Mouse (Mus musculus) ES-E14 (cell line): Measurements from ENCODE around the gene Trim59. TPM values are rescaled to one million over a fixed set of nuclear protein-coding genes. Genes with fewer than 3 reads are reported as not detected.

ENCODE experiments used
- DNase-seq: peaks from one replicate; pipeline ENCODE4 v3.0.0-alpha.2; 2013; ENCODE audit warnings: low read depth, low spot score
- H3K27ac ChIP-seq: 2 replicates; pipeline ENCODE4 v1.5.1; 2012; ENCODE audit warnings: low read depth, mild to moderate bottlenecking, low read length, moderate library complexity, mixed read lengths; ENCODE audit not compliant: poor library complexity, insufficient read depth, severe bottlenecking
- H3K36me3 ChIP-seq: 2 replicates; pipeline ENCODE4 v1.6.1; 2012; ENCODE audit warnings: mild to moderate bottlenecking, low read length, moderate library complexity, mixed read lengths; ENCODE audit not compliant: control insufficient read depth, poor library complexity, insufficient read depth, severe bottlenecking
- H3K4me1 ChIP-seq, 2 experiments: fragments of 150-350 bp in 1 of 2; sonication (generic) in 1 of 2; 2 replicates each; pipeline ENCODE4 v1.6.1; 2012; ENCODE audit warnings: low read length in 2 of 2, mild to moderate bottlenecking in 1 of 2, mixed read lengths in 1 of 2; ENCODE audit not compliant: control insufficient read depth in 2 of 2, insufficient read depth in 2 of 2, poor library complexity in 1 of 2
- H3K4me3 ChIP-seq, 2 experiments: fragments of 150-350 bp in 1 of 2; sonication (generic) in 1 of 2; 2 replicates each; pipeline ENCODE4 v1.5.1; 2012; ENCODE audit warnings: low read length in 2 of 2, low read depth in 1 of 2, mild to moderate bottlenecking in 1 of 2, mixed read lengths in 1 of 2; ENCODE audit not compliant: insufficient read depth in 1 of 2, poor library complexity in 1 of 2, severe bottlenecking in 1 of 2
- H3K9ac ChIP-seq: 2 replicates; pipeline ENCODE4 v1.6.1; 2012; ENCODE audit warnings: low read depth, mild to moderate bottlenecking, low read length, mixed read lengths; ENCODE audit not compliant: poor library complexity, insufficient read depth, severe bottlenecking
- H3K9me3 ChIP-seq: fragments of 150-350 bp; sonication (generic); 2 replicates; pipeline ENCODE4 v1.6.1; 2012; ENCODE audit warnings: low read depth, mild to moderate bottlenecking, low read length; ENCODE audit not compliant: control insufficient read depth, insufficient read depth
- CHD2 ChIP-seq: IDR thresholded peaks from 2 replicates; pipeline ENCODE4 v1.6.1; 2014; ENCODE audit warnings: mild to moderate bottlenecking, low read depth, low read length, inconsistent platforms
- HCFC1 ChIP-seq: IDR thresholded peaks from 2 replicates; pipeline ENCODE4 v1.6.1; 2012; ENCODE audit warnings: low read length, inconsistent platforms, borderline replicate concordance; ENCODE audit not compliant: insufficient read depth
- MAFK ChIP-seq: IDR thresholded peaks from 2 replicates; pipeline ENCODE4 v1.6.1; 2014; ENCODE audit warnings: mild to moderate bottlenecking, low read depth, low read length, inconsistent platforms; ENCODE audit not compliant: insufficient read depth
- ZC3H11A ChIP-seq: IDR thresholded peaks from 2 replicates; pipeline ENCODE4 v1.6.1; 2012; ENCODE audit warnings: low read depth, mild to moderate bottlenecking, inconsistent platforms, low read length, borderline replicate concordance
- ZNF384 ChIP-seq: IDR thresholded peaks from 2 replicates; pipeline ENCODE4 v1.6.1; 2012; ENCODE audit warnings: low read depth, low read length, inconsistent platforms
- in situ Hi-C, 2 experiments: fragments of 600-800 bp; cut with MboI; formaldehyde crosslinking; loops; one replicate each; pipeline ENCODE4 v1.15.1; 2025; ENCODE audit warnings: low sequenced_read_pairs in 2 of 2, inconsistent platforms in 1 of 2; ENCODE audit not compliant: unreplicated experiment in 2 of 2
- total RNA-seq: library from RNA; depleted of rRNA; stranded (reverse); fragments of 300-350 nt; gene quantifications from 2 replicates; pipeline ENCODE4 v1.2.3, GENCODE M21; 2012

Gene Trim59
- total RNA-seq, 1 experiment, result 59.7 TPM

GRCm38 (mm10) chr3:69055871-69056270, 11.3 kb upstream of the Trim59 start:
- DNase-seq, result no peak
- H3K27ac ChIP-seq, result no peak overlapping the region
- TF ChIP-seq MAFK (no peak), ZNF384 (no peak), ZC3H11A (no peak), CHD2 (no peak), HCFC1 (no peak)
- no peak overlapping the region for H3K9ac ChIP-seq
- no peaks in the 10 kb centered on the region for H3K36me3 ChIP-seq
- peaks cover 0 to 3% of the 10 kb centered on the region in 2 experiments; a peak in 1 of 4 replicates for H3K4me1 ChIP-seq
- in situ Hi-C loops, result no loop called here
- H3K4me3 ChIP-seq, result no peak overlapping the region
- no peaks in the 10 kb centered on the region for H3K9me3 ChIP-seq

- H3K36me3 ChIP-seq, result no peaks in the 10 kb centered on the region
- no peak for TF ChIP-seq ZC3H11A
- no peak for TF ChIP-seq ZNF384
- TF ChIP-seq MAFK, result no peak
- TF ChIP-seq CHD2, result no peak
- no peak for TF ChIP-seq HCFC1
- no peaks in the 10 kb centered on the region for H3K9me3 ChIP-seq
- in situ Hi-C loops, result no loop called here
- no peak overlapping the region for H3K4me3 ChIP-seq
- H3K4me1 ChIP-seq, result peaks cover 0 to 3% of the 10 kb centered on the region in 2 experiments; a peak in 1 of 4 replicates
- DNase-seq, result no peak
- H3K9ac ChIP-seq, result no peak overlapping the region
- H3K27ac ChIP-seq, result no peak overlapping the region
These were observed 10.3 kb upstream of the Trim59 start for GRCm38 (mm10) chr3:69054760-69055432.

GRCm38 (mm10) chr3:69051894-69052293, 7.3 kb upstream of the Trim59 start:
- in situ Hi-C loops, result no loop called here
- no peak for DNase-seq
- Histone ChIP-seq H3K9me3 (no peaks in the 10 kb centered on the region), H3K4me1 (peaks cover 0 to 3% of the 10 kb centered on the region in 2 experiments; a peak in 1 of 4 replicates), H3K4me3 (peak overlapping the region in 1 of 2 experiments; percentile 28; a peak in 1 of 4 replicates), H3K27ac (no peak overlapping the region), H3K36me3 (no peaks in the 10 kb centered on the region), H3K9ac (no peak overlapping the region)
- no peak for TF ChIP-seq MAFK

- H3K36me3 ChIP-seq, result no peaks in the 10 kb centered on the region
- H3K4me1 ChIP-seq, result peaks cover 4 to 10% of the 10 kb centered on the region in 2 experiments; a peak in 2 of 4 replicates
- H3K9me3 ChIP-seq, result no peaks in the 10 kb centered on the region
- in situ Hi-C loops, result loop anchor here in 1 of 2 experiments (25.0 kb wide), 1 partner anchor 688 kb away; no protein-coding TSS in a partner anchor
- no peak overlapping the region for H3K27ac ChIP-seq
- no peak overlapping the region for H3K4me3 ChIP-seq
- no peak for DNase-seq
- TF ChIP-seq ZC3H11A (no peak), ZNF384 (no peak), CHD2 (no peak), MAFK (no peak), HCFC1 (no peak)
- H3K9ac ChIP-seq, result no peak overlapping the region
These were observed 4.5 kb upstream of the Trim59 start for GRCm38 (mm10) chr3:69049011-69049410.
